Mouse (Mus musculus): ENCODE data around the gene Notch2.
"Not testable (repeated sequence)": the region's sequence is repeated elsewhere in the genome, so short reads cannot be mapped to it uniquely, and the experiment has no call there.

The Notch2 gene

DNA sequence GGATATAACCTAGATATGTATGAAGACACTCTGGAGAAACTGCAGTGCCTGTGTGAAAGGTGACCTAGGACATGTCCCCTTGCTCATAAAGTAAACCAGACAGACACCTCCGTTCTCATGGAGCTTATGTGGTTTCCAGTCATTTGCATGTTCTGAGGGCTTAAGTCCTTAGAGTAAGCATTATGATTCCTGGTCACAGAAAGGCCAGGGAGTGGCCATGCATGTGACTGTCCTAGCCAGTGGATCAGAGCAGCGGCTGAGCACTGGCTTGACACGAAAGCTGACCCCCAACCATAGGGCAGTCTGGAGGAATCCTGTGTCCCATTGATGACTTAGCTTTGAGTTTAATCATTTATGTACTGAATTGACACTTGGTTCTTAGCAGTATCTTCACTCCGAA lies 14.7 kb downstream of the Notch2 start:
- no peak for DNase-seq (ENCODE audit: low read depth, low spot score)

DNA sequence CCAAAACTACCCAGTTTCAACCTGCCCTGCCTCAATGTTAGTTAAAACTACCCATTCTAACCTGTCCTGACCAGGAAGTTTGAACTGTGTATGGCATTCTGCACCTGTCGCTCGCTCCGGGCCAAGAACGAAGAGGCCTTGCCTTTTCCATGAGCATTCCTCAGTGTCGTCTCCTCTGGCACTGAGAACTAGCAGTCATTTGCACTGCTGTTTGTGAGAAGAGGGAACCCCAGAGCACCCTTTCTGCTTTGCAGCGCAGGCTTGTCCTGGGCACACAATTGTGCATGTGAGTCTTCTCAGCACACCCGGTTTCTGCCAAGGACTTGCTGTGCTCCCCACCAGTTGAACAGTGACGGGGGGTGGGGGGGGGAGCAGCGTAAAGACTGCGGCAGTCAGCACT lies 15.6 kb downstream of the Notch2 start:
- DNase-seq (ENCODE audit: low read depth, low spot score) = no peak

DNA sequence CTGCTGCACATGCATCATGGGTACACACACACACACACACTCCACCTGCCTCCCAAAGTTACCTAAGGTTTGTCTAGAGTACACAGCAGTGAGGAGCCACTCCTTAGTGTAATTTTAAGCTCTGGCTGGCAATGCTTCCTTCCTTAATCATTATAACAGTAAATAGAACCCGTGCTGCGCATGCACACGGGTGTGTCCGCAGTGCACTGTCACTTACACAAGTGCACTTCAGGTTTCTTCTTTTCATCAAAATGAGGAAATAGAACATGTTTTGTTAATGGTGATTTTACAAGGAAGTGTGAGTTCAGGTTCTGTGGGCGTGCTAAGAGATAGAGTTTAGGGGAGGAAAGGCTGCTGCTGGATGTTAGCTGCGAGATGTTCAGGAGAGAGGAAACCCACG lies 17.8 kb downstream of the Notch2 start:
- DNase-seq (ENCODE audit: low read depth, low spot score) = no peak

DNA sequence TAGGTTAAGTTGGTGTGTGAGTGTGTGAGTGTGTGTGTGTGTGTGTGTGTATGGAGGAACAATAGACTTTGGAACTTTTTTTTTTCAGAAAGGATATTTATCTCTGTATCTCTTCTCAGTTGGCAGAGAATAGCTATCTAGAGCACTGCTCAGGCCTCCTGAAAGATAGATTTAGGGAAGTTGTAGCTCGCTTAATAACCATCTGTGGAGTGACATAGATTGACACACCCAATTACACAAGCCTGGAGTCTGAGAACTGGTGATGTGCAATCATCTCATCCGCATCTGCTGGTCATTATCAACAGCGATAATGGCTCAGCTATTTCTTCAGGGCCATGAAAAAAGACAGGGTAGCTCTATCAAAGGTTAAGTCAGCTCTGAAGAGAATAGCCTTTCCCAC lies 18.9 kb downstream of the Notch2 start:
- DNase-seq (ENCODE audit: low read depth, low spot score) = no peak

DNA sequence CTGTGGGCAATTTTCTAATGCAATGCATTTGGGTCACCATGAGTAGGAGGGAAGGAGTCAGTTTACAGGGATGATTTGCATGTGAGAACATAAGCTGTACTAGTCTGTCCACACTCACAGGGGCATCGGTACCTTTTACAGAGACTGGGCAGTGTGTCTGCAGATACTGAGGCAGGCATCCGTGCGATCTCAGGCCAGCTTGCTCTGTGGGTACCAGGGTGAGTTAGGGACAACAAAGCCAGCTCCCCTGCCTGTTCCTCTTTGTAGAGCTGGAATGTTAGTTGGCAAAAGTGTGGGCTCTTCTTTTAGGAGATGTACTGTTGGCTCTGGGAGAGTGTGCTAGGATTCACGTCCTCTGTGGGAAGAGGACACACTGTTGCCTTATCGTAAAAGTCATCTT lies 19.6 kb downstream of the Notch2 start:
- DNase-seq (ENCODE audit: low read depth, low spot score) = no peak

DNA sequence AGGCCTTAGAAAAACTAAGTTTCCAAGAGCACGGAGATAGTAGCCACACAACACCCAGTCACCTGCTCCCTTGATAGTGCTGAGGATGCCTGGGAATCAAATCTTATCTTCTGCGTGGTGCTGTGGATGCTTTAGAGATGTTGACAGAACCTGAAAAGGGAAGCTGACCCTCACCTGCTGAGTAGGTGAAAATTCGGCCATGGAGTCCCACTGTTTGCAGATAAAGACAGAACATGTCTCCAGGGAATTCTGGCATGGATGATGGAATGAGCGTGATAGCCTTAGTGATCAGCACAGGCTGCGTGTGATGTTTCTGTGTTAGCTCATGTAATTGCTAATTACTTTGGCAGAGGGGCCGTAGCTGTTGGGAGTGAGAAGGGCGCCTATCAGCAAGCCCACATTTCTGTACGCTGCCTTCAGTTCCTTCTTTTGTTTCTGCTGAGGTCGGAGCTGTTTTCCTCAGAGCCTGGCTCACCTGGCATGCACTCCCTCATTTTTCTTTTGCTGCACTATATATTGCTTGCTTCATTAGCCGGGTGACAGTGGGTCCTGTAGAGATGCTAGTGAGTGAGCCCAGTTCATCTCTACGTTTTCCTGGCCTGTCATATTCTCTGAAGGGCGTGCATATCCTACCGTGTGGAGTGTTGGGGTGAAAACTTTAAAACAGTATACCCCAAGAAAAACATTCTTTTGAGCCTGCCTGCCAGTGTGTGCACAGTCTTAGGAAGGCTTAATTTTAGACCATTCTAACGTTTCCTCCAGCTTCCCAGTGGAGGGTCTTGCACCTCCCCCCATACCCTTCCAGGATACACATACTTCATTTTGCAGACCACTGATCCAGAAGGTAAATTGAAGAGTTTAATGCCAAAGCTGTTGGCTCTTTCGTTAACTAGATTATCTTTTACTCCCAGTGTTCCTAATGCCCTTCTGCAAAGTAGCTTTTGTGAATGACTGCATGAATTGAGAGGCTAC lies 21.6 kb downstream of the Notch2 start:
- no peak for DNase-seq (ENCODE audit: low read depth, low spot score)

DNA sequence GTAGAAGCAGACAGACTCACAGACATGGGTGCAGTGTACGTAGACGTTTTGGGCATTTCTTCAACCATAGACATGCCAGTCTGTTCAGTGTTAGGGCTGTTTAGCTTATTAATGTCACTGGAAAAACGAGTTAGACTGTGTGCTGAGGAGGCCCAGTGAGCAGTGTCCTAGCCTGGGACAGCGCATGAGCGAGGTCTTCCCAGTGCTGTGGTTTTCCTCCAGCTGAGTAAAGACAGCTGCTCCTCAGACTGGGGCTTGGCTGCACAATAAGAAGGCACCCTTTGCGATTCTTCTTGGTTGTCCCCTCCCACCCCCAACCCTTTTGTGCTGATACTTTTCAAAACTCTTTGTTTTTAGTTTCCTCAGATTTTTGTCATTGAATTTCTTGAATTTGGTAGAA lies 22.8 kb downstream of the Notch2 start:
- no peak for DNase-seq (ENCODE audit: low read depth, low spot score)

DNA sequence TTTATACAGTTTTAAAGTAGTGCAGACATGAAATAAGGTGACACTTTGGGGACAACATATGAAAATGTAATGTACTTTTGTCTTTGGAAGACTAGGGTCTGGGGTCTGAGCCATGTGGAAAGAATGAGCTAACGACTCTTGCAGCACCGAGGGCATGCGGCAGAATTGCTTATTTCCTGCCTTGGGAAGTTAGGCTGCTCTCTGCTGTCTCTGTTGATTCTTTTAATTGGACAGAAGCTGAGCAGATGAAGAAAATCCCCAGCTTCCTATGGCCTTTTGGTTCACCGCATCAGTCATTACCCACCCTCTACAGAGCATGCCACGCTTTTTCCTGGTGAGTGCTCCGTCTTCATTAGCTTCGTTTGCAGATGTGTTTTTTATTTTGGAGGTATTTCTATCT lies 23.8 kb downstream of the Notch2 start:
- no peak for DNase-seq (ENCODE audit: low read depth, low spot score)

DNA sequence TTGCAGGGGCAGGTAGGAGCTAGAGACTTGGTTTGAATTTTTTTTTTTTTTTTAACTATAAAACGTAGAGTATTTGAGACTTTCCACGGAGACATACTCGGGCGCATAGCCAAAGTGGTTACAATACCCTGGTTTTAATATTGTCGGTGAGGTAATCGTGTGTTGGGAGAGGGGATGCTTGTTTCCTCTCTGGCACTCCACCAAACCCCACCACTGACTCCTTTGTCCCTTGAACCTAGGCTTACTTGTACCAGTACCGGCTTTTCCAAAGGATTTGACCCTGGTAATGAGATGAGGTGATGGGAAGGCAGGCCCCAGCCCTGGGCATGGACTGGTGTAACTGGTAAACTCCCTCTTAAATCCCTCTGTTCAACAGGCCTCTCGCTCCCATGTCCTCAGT lies 25.3 kb downstream of the Notch2 start:
- no peak for DNase-seq (ENCODE audit: low read depth, low spot score)

DNA sequence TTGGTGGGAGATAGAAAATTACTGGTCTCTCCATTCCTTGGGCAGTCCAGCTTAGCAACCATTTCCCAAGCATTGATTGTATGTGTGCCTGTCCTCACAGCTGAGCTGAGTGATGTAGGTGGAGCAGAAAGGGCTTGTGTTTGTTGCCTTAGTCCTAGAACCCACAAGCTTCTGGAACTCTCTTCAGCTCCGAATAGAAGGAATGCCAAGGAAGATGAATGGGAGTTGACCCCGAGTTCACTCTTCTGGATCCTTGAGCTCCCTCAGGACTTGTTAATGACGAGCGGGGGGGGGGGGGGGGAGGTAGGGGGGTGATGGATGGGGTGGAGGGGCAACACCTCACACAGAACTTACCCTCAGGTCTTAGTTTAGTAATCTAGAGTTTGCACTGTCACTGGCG lies 25.9 kb downstream of the Notch2 start:
- no peak for DNase-seq (ENCODE audit: low read depth, low spot score)

DNA sequence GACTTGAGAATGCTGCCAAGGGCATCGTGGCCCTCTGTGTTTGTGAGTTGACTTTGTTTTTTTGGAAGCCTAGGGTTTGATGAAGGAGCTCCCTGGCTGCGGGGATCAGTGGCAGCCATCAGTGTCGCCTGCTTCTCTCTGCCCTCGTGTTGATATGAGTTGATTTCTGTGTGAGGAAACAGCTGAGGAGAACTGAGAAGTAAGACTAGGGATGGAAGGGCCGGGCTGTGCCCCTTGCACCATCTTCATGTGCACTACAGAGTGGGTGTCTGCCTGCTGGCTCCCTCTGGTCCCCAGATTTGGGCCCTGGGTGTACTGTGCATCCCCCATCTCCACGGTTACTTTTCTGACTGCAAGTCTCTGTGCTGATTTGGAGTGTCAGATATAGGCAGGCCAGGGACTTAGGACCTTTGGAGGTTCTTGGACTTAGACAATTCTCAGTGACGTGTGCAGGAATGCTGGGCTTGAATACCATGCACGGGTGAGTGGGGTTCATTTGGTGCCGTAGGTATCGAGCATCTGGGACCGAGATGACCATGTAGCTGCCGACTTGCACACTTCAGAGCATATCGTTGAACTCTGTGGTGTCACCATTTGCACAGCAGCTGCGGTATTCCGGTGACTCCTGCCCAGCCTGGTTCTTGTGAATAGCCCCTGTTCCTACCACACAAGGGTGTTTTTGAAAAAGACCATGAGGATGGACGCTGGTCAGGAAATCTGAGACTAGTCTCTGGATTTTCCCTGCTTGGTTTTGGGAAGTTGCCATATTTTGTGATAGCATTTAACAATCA lies 26.5 kb downstream of the Notch2 start:
- DNase-seq (ENCODE audit: low read depth, low spot score) = no peak

DNA sequence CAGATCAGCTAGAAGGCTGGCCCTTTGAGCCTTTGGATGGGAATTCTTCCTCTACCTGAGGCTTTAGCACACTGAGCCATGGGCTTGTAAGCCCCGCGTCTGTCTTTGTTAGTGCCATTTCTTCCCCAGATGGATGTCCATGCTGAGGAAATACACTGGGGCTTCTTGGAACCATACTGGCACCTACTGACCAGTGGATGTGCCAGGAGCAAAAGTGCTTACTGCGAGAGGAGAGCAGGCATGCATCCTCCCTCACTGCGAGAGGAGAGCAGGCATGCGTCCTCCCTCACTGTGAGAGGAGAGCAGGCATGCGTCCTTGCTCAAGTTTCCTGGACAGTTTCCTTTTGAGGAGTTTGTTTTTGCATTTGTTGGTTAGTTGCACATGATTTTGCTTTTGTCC lies 27.5 kb downstream of the Notch2 start:
- no peak for DNase-seq (ENCODE audit: low read depth, low spot score)

DNA sequence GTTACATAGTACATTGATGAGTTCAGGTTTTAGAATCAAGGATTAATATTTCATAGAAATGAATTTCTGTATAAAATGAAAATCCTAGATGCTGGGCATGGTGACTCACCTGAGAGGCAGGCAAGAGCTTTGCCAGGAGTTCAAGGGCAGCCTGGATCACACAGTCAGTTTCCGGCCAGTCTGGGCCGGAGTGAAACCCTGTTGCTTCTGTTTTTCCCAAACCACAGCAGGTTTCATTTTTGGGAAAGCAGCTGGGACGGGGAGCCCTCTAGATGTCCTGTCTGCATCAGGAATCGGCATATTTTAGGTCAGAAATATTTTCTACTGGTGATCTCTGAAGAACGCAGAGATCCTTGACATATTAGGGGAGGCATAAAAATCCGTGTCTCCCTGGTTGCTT lies 29.0 kb downstream of the Notch2 start:
- no peak for DNase-seq (ENCODE audit: low read depth, low spot score)

DNA sequence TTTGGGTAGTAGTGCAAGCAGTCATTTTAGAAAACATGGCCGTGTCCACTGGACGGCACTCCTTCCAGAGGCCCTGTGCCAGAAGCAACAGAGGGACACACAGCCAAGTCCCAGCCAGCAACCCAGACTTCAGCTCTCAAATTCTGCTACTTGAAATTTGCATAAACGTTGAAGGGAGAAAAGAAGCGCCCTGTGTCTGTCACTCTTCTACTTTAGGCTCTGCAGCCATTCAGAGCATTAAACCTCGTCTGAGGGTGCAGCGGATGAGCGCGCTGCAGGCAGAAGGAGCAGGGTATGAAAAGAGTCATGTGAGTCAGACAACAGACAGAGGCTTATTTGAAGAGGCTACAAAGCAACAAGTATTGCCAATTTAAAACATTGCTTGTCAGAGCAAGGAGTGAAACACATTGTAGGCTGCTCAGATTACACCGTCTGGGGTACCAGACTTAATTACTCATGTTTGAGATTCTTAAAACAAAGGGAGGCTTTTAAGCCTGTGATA lies 29.7 kb downstream of the Notch2 start:
- DNase-seq (ENCODE audit: low read depth, low spot score) = no peak

DNA sequence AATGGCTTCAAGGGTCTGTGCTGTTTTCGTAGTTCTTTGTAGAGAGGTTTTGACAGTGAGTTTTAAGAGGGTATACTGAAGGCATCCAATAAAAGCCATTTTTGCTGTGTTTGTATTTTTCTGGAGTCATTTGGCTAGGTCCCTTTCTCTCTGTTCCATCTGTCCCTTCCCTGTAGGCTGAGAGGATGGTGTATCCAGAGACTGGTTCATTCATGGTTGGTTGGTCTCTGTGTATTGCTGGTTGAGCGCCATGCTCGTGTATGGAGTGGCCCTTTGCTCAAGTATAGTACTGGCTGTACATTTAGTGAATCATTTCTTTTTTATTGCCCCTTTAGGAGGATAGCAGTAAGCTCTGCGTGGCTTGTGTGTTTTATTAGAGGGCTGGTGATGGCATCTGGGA lies 30.3 kb downstream of the Notch2 start:
- DNase-seq (ENCODE audit: low read depth, low spot score) = no peak

DNA sequence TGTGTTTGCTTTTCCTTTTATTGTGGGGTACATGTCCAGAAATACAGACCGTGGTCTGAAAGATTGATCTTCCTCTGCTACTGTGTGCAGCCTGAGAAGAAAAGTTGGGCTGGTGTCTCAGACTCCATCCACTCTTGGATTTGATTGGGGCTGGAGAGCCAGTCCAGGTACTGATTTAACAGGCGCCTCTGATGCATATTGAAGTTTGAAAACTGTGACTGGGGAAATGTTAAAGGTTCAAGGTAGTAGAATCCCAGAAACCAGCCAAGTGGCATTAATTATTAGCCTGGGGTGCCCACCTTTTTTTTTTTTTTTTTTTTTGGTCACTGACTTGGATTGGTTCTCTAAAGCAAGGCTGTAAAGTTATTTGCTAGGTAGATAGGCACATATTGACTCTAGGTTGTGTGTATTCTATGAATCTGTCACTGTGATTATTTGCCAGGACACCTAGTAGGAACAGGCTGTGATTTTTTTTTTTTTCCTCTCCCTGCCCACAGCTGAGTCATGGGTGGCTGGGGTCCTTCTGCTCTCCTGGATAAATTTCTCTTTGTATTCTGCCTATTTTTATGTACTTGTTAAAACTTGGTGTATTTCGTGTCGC lies 31.5 kb downstream of the Notch2 start:
- no peak for DNase-seq (ENCODE audit: low read depth, low spot score)

DNA sequence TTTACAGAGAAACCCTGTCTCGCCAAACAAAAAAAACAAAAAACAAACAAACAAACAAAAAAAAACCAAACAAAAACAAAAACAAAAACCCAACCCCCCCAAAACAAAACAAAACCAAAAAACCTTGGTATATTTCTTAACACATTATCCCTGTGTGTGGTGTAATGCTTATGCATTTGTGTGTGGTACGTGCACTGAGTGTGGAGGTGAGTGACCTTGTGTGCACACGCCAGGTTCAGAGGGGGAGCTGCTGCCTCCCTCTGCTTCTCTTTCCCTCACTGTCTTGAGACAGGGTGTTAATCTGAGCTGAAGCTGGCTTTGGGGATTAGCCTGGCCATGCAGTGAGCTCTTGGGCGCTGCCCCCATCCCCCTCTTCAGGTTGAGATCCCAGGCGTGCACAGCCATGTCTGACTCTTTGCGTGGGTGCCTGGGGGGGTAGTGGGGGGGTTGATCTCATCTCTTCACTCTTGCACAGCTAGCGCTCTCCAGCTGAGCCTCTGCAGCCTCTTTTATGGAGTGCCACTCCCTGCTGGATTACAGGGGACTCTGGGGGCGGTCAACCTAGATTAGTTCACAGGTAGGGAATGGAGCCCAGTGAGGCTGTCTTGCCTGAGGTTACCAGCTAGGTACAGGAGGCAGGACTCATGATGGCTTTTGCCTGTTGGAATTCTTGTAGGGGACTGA lies 32.3 kb downstream of the Notch2 start:
- DNase-seq (ENCODE audit: low read depth, low spot score) = no peak

DNA sequence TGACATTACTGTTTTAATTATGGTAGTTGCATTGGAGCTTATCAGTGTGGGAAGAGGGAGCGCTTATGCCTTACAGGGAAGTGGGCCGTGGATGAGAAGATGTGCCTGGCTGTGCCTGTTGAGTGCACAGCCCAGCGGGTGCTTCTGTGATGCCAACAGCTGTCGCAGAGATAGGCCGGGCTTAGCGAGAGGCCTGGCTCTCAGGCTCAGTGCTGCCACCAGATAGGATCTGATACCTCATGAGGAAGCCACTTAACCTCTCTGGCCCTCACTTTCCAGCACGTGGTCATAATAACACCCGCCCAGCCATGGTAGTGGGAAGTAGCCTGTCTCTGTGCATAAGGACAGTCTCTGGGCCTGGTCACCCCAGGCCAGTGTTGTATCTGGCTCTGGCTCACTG lies 33.0 kb downstream of the Notch2 start:
- no peak for DNase-seq (ENCODE audit: low read depth, low spot score)

DNA sequence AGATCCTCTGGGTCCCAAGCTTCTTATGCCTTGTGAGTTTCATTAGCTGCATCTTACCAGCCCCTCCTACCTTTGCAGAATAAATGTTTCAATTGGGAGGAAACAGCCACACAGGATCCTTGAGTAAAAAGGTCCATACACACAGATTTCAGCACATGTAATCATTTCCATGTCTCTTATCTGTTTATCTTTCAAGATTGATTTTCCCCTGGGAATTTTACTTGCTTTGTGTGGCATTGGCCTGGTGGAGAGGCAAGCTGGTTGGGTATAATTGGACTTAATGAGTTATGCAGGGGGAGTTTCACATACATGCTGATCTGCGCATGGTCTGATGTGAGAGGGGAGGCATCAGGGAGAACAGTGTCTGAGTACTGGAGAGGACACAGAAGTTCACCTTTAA lies 36.3 kb downstream of the Notch2 start:
- DNase-seq (ENCODE audit: low read depth, low spot score) = no peak

DNA sequence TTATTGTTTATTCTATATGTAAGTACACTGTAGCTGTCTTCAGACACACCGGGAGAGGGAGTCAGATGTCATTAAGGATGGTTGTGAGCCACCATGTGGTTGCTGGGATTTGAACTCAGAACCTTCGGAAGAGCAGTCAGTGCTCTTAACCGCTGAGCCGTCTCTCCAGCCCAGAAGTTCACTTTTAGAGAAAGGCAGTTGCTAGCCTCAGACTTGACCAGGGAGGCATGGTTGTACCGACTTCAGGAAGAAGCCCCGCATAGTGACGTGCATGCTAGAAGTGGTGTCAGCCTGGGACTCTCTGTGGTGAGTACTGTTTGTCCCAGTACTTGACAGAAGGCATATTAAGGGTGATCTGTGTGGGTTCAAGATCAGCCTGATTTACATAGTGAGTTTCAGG lies 36.8 kb downstream of the Notch2 start:
- not testable (repeated sequence) for DNase-seq (ENCODE audit: low read depth, low spot score)

DNA sequence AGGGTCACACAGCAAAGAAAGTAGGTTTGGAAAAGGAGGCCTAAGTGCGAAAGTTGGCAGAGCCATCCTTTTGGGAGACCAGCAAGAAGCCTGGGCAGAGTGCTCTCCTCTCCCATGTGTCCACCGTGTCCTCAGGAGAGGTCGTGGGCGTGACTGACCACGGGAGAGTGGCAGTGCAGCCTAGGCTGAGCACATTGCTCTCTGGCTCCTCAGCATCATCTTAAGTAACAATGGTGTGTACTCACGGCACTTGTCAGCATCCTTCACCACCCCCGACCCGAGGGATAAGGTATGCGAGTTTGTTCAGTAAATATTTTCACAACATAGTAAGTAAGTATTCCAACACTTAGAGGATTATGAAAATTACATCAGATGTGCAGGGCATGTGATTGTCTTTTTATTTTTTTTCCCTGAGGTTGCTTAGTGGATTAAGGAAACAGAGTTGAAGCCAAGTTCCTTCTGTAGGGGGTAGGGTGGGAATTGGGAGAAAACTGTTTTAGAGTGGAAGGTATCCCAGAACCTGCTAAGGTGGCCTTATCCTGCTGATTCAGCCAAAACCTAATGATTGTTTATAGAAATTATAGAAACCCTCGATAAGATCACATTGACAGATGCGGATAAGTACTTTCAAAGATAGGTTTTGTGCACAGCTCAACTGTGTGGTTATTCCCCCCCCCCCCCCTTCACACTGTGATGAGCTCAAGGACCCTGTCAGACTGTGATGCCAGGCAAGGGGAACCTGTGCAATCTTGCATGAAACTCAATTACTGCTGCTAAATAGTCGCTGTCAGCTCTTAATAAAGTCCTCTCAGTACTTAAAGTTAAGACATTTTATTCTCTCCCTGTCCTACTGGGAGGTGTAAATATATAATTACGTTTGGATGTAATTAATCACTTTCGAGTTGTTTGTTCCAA lies 37.4 kb downstream of the Notch2 start:
- DNase-seq (ENCODE audit: low read depth, low spot score) = no peak
